Mouse (Mus musculus) activated CD4-positive, CD25-positive, alpha-beta regulatory T cell, adult 4 months (primary cell): ENCODE results near the gene Adgrl2. TPM values are rescaled to one million over a fixed set of nuclear protein-coding genes. Genes with fewer than 3 reads are reported as not detected.

ENCODE experiments used
- ATAC-seq: one replicate; pipeline ENCODE4 v1.8.0; 2017
- polyA plus RNA-seq, 2 experiments: library from polyadenylated mRNA; unstranded; fragments of 100-300 nt; shearing (Covaris generic); gene quantifications; one replicate each; pipeline ENCODE4 v1.2.1; 2017

Gene Adgrl2
- polyA plus RNA-seq, 2 experiments from 2014 or later: 0.17 TPM; not detected in 1

GRCm38 (mm10) chr3:148921966-148922587, 68.3 kb downstream of the Adgrl2 start:
- no peak for ATAC-seq

GRCm38 (mm10) chr3:148920881-148921280, 69.5 kb downstream of the Adgrl2 start:
- no peak for ATAC-seq

- ATAC-seq: no peak
Measured at GRCm38 (mm10) chr3:148918425-148918824, 71.9 kb downstream of the Adgrl2 start.

- ATAC-seq: no peak
Measured at GRCm38 (mm10) chr3:148917837-148918236, 72.5 kb downstream of the Adgrl2 start.

GRCm38 (mm10) chr3:148916226-148916625, 74.1 kb downstream of the Adgrl2 start:
- ATAC-seq: no peak

- no peak for ATAC-seq
Measured at GRCm38 (mm10) chr3:148912944-148913684, 77.2 kb downstream of the Adgrl2 start.

- no peak for ATAC-seq
Measured at GRCm38 (mm10) chr3:148912536-148912935, 77.8 kb downstream of the Adgrl2 start.

GRCm38 (mm10) chr3:148907873-148908272, 82.5 kb downstream of the Adgrl2 start:
- no peak for ATAC-seq

- ATAC-seq: no peak
Measured at GRCm38 (mm10) chr3:148907024-148907778, 83.2 kb downstream of the Adgrl2 start.

- no peak for ATAC-seq
Measured at GRCm38 (mm10) chr3:148905906-148906779, 84.2 kb downstream of the Adgrl2 start.

GRCm38 (mm10) chr3:148905435-148905834, 84.9 kb downstream of the Adgrl2 start:
- no peak for ATAC-seq

GRCm38 (mm10) chr3:148899857-148900256, 90.5 kb downstream of the Adgrl2 start:
- ATAC-seq: no peak

GRCm38 (mm10) chr3:148899416-148899815, 90.9 kb downstream of the Adgrl2 start:
- ATAC-seq: no peak

GRCm38 (mm10) chr3:148898535-148899250, 91.7 kb downstream of the Adgrl2 start:
- no peak for ATAC-seq

- no peak for ATAC-seq
Measured at GRCm38 (mm10) chr3:148896281-148896680, 94.1 kb downstream of the Adgrl2 start.

GRCm38 (mm10) chr3:148895396-148896109, 94.8 kb downstream of the Adgrl2 start:
- ATAC-seq: no peak

- no peak for ATAC-seq
Measured at GRCm38 (mm10) chr3:148894867-148895266, 95.5 kb downstream of the Adgrl2 start.

- ATAC-seq: no peak
Measured at GRCm38 (mm10) chr3:148887902-148888301, 102.5 kb downstream of the Adgrl2 start.

GRCm38 (mm10) chr3:148886956-148887355, 103.4 kb downstream of the Adgrl2 start:
- no peak for ATAC-seq

- ATAC-seq: no peak
Measured at GRCm38 (mm10) chr3:148885980-148886668, 104.2 kb downstream of the Adgrl2 start.
